Mouse (Mus musculus) hindlimb bud, embryonic 11.5 days (tissue): ENCODE measurements at regions not wholly inside any gene's neighbourhood (a gene's known extent, or its start where the extent isn't known, plus 50 kb on each side); places are given as distances from the start of the nearest gene placed in this dataset.
A peak's percentile ranks its signal among the peaks of the same experiment; 100 is the strongest.

Source experiments
- DNase-seq: peaks from one replicate; pipeline ENCODE4 v3.0.0-alpha.2; 2012; ENCODE audit warnings: low read depth, low spot score; ENCODE audit errors: extremely low spot score

DNA sequence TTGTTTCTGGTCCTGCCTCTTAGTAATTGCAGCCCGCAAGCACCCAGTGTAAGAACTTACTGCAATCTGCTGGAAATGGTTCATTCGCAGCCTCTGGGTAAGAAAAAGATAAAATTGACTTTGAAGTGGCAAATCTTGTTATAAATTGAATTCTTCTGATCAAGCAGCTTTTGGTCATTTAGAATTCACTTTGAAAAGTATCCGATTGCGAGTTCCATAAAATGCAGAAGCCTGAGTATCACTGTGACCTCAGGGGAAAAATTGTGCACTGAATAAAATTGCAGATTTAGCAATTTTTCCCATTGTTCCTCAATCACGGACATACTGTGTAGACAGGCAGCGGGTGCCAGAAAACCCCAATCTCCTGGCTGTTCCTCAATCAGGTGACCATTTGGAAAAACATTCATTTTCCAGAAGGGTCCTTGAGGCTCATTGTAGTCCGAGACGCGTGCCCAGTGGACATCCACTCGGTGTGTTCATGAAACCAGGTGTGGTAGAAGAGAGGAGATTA lies 320.4 kb downstream of the Cmpk2 start:
- DNase-seq = no peak

GRCm38 (mm10) chr12:26785550-26785949 lies 316.5 kb downstream of the Cmpk2 start:
- DNase-seq = no peak

- DNase-seq = no peak
These were observed 315.4 kb downstream of the Cmpk2 start for GRCm38 (mm10) chr12:26784426-26784825.

DNA sequence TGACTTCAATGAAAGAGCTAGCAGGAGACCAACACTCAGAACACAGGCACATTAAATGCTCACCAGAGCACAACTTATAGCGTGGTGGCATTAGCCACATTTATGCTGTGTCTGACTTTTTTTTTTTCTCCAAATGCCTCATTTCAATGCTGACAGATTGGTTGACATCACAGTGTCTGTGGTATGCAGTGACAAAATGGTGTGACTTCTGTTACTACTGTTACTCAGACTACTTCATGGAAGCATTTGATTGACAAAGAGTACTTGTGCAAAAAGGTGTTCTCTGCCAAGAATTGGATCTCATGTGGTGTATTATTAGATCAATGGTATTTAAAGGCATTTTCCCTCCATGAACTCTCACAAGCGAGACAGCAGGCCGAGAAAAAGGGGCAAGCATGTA lies 314.8 kb downstream of the Cmpk2 start:
- DNase-seq = no peak

- DNase-seq = no peak
These were observed 312.5 kb downstream of the Cmpk2 start for GRCm38 (mm10) chr12:26781537-26781936.

GRCm38 (mm10) chr12:26778796-26779195 lies 309.8 kb downstream of the Cmpk2 start:
- no peak for DNase-seq

GRCm38 (mm10) chr12:26776986-26777385 lies 308.0 kb downstream of the Cmpk2 start:
- DNase-seq = no peak

GRCm38 (mm10) chr12:26774016-26774415 lies 305.0 kb downstream of the Cmpk2 start:
- DNase-seq = no peak

DNA sequence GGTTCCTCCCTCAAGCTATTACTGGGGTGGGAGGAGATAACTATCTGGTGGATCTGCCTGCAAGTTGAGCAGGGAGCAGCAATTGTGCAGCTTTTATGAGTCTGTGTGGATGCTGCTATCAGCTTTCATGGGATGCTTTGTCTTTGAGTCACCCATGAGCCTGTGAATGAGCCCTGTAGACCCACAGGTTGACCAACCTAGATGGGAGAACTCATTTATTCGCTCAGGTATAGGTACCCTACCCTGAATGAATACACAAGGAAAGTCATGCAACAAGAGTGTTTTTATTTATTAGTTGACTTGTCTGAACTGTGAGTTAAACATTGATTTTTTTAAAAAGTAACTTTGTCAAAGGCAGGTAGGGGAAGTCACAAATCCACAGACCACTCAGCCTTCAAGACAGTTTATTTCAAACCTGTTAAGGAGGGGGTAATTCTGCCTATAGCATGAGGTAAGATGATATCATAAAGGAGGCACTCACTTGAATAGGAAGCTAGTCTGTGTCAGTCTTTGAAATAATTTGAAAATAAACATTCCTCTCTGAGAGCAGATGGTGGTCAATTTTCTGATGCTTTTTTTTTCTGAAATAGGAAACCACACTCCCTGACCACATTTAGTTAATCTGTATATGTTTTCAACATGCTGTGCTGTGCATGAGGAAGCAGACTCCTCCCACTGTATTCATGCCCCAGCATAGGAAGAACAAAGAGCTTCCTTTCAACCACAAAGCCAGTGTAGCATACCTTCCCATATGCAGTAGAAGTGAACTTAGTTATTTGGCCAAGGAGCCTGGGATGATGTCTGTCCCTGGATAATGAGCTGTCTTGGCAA lies 302.0 kb downstream of the Cmpk2 start:
- DNase-seq = no peak

DNA sequence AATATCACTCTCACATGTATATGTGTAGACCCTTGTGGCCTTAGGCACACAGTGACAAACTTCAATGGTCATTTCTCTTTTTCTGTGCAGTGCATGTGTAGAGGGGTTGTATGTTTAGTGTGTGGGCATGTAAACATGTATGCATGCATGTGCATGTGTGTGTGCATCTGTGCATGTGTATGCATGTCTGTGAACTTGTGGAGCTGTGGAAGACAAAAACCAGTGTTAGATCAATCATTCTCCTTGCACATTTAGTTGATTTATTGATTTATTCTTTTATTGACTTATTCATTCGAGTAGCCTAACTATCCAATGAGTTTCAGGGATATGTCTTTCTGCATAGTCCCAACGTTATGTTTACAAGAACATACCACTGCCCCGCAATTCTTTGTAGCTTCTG lies 298.5 kb downstream of the Cmpk2 start:
- no peak for DNase-seq

- DNase-seq = no peak
These were observed 289.8 kb downstream of the Cmpk2 start for GRCm38 (mm10) chr12:26758657-26759325.

- no peak for DNase-seq
These were observed 287.3 kb downstream of the Cmpk2 start for GRCm38 (mm10) chr12:26756284-26756683.

GRCm38 (mm10) chr12:26754611-26755010 lies 285.6 kb downstream of the Cmpk2 start:
- no peak for DNase-seq

- DNase-seq = no peak
These were observed 265.5 kb downstream of the Cmpk2 start for GRCm38 (mm10) chr12:26734558-26734897.

GRCm38 (mm10) chr12:26733822-26734557 lies 265.0 kb downstream of the Cmpk2 start:
- DNase-seq = peak; percentile 50

GRCm38 (mm10) chr12:26723399-26723798 lies 254.4 kb downstream of the Cmpk2 start:
- DNase-seq = no peak

GRCm38 (mm10) chr12:26698838-26699237 lies 229.8 kb downstream of the Cmpk2 start:
- no peak for DNase-seq

GRCm38 (mm10) chr12:26688048-26688447 lies 219.0 kb downstream of the Cmpk2 start:
- DNase-seq = no peak

GRCm38 (mm10) chr12:26680568-26680947 lies 211.6 kb downstream of the Cmpk2 start:
- DNase-seq = no peak

DNA sequence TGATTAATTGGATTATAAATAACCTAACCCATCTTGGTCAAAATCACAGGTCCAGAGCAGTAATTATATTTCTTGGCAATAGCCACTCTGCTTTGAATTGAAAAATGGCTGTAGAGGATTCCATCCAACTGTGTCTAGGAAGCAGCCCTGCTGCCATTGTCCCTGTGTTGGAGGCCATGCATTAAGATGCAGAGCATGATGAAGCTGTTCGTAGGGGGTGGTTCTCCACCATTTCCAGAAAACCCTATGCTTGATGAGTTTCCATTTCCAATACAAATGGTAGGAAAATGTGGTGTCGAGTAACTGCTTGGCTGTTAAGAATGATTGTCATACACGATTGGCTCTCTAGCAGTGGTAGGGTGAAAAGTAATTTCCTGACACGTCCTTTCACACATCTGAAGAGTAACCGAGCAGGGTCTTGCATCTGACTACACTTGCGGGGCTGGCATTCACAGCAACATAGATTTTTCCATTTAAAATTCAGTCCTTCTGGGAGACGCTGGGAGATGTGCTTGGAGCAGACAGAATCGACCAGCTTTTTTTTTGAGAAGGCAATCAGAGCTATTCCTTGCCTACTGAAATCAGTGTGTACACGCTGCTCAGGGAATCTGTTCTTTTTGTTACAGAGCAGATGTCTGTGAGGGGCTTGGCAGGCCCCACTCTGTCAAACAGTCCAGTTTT lies 211.0 kb downstream of the Cmpk2 start:
- no peak for DNase-seq

GRCm38 (mm10) chr12:26665466-26665865 lies 196.5 kb downstream of the Cmpk2 start:
- DNase-seq = no peak
